Mouse (Mus musculus): ENCODE measurements at regions not wholly inside any gene's neighbourhood (a gene's known extent, or its start where the extent isn't known, plus 50 kb on each side); places are given as distances from the start of the nearest gene placed in this dataset.

DNA sequence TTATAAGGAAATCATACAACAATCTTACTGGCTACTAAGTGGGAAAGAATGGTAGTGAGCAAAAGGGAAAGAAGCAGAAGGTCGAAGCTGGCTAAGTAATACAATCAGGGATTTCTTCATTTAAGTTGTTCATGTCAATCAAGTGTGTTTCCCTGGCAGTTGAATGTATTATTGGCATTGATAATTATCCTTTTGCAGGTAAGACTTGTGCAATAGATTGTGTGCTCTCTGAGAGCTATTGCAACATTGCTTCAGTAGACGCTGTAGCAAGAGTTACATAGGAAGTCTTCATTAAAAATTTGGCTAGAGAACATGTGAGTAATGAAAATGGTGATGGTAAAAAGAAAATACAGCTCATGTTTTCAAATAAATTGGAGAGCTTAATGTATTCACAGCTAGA, 1273.3 kb upstream of the Sel1l start:
- Histone ChIP-seq H3K27ac (ENCODE audit: low read depth, low read length) (no peak overlapping the region), H3K4me1 (ENCODE audit: control insufficient read depth, insufficient read depth, low read length) (no peaks in the 10 kb centered on the region), H3K36me3 (ENCODE audit: control insufficient read depth, insufficient read depth, low read length) (no peaks in the 10 kb centered on the region), H3K9ac (ENCODE audit: low read length) (no peak overlapping the region), H3K27me3 (ENCODE audit: control insufficient read depth, insufficient read depth, low read length) (no peaks in the 10 kb centered on the region), H3K9me3 (ENCODE audit: control insufficient read depth, low read length) (no peaks in the 10 kb centered on the region), H3K4me3 (ENCODE audit: low read depth, low read length) (no peak overlapping the region), H3K4me2 (ENCODE audit: low read depth) (no peak overlapping the region)
- DNase-seq (ENCODE audit: low spot score), result no peak
- ATAC-seq (ENCODE audit: insufficient read depth, low FRiP score, low TSS enrichment), result no peak
- WGBS, result 94% methylated on average over 2 of the region's 2 CpGs

DNA sequence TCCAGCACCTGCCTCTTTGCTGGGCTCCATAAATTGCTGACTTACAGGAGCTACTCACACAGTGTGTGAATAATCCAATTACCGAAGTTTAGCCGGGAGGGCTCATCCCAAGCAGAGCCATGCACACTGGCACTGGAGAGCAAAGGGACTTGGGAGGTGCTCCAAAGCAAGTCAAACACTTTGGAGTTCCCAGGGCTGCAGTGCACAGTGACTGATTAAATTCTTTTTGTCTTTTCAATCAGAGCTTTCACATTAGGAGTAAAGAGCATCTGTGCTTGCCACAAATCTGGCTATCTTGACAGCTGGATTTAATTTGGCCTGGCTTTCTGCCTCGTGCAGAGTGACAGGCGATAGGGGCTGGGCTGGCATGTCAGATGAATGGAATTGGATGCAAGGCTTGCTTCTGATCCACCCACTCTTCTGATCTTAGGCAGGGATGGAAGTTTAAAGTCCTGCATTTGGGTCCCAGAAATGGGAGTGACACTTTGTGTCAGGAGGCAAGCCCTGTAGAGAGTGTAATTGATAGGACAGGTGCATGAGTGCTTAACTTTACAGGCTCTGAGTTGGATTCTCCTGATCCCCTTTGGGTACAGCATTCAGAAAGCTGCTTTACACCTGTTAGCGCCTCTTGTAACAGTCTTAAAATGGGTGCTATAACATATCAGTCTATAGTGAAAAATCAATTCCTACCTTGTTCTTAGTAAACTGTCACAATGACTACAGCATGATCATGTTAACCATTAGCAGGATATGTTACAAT, 1239.3 kb upstream of the Sel1l start:
- no peak for ATAC-seq (ENCODE audit: insufficient read depth, low FRiP score, low TSS enrichment)
- no peak overlapping the region for H3K9ac ChIP-seq (ENCODE audit: low read length)
- H3K27ac ChIP-seq (ENCODE audit: low read depth, low read length), result no peak overlapping the region
- H3K4me3 ChIP-seq (ENCODE audit: low read depth, low read length), result no peak overlapping the region
- peak; percentile 11 for DNase-seq (ENCODE audit: low spot score)
- no peak overlapping the region for H3K4me2 ChIP-seq (ENCODE audit: low read depth)
- no peaks in the 10 kb centered on the region for H3K9me3 ChIP-seq (ENCODE audit: control insufficient read depth, low read length)
- H3K36me3 ChIP-seq (ENCODE audit: control insufficient read depth, insufficient read depth, low read length), result no peaks in the 10 kb centered on the region
- WGBS, result 51% methylated on average over 5 of the region's 5 CpGs
- H3K4me1 ChIP-seq (ENCODE audit: control insufficient read depth, insufficient read depth, low read length), result no peaks in the 10 kb centered on the region
- no peaks in the 10 kb centered on the region for H3K27me3 ChIP-seq (ENCODE audit: control insufficient read depth, insufficient read depth, low read length)

GRCm38 (mm10) chr12:93063864-93064263, 1214.9 kb upstream of the Sel1l start:
- no peak overlapping the region for H3K27ac ChIP-seq (ENCODE audit: low read depth, low read length)
- WGBS, result 39% methylated on average over 1 of the region's 1 CpGs

DNA sequence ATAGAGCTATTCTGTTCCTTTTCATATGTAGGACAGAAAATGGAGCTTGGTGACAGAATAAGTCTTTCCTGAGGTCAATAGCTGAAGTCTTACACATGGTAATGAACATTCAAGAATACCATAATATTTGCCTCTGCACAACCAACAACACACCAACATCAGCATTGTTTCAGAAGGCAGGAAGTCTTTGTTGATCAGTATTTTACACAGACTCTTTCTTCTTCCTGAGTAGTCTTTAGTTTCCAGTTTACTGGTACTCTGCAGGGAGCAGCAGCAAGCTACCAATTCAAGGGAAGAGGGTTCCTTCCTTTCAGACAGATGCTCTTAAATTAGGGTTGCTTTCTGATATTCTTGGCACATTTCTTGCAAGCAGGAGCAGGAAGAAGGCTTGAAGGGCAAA, 1170.7 kb upstream of the Sel1l start:
- no peaks in the 10 kb centered on the region for H3K36me3 ChIP-seq (ENCODE audit: control insufficient read depth, insufficient read depth, low read length)
- no peak overlapping the region for H3K4me3 ChIP-seq (ENCODE audit: low read depth, low read length)
- H3K4me2 ChIP-seq (ENCODE audit: low read depth), result no peak overlapping the region
- H3K4me1 ChIP-seq (ENCODE audit: control insufficient read depth, insufficient read depth, low read length), result no peaks in the 10 kb centered on the region
- no peak for ATAC-seq (ENCODE audit: insufficient read depth, low FRiP score, low TSS enrichment)
- H3K27ac ChIP-seq (ENCODE audit: low read depth, low read length), result no peak overlapping the region
- H3K9me3 ChIP-seq (ENCODE audit: control insufficient read depth, low read length), result no peaks in the 10 kb centered on the region
- H3K9ac ChIP-seq (ENCODE audit: low read length), result no peak overlapping the region
- no peak for DNase-seq (ENCODE audit: low spot score)
- H3K27me3 ChIP-seq (ENCODE audit: control insufficient read depth, insufficient read depth, low read length), result no peaks in the 10 kb centered on the region

More at GRCm38 (mm10) chr12:93063864-93064263, 1214.9 kb upstream of the Sel1l start:
- ATAC-seq (ENCODE audit: insufficient read depth, low FRiP score, low TSS enrichment), result no peak
- H3K4me1 ChIP-seq (ENCODE audit: control insufficient read depth, insufficient read depth, low read length), result no peaks in the 10 kb centered on the region
- no peaks in the 10 kb centered on the region for H3K36me3 ChIP-seq (ENCODE audit: control insufficient read depth, insufficient read depth, low read length)
- H3K27me3 ChIP-seq (ENCODE audit: control insufficient read depth, insufficient read depth, low read length), result no peaks in the 10 kb centered on the region
- no peaks in the 10 kb centered on the region for H3K9me3 ChIP-seq (ENCODE audit: control insufficient read depth, low read length)
- no peak overlapping the region for H3K9ac ChIP-seq (ENCODE audit: low read length)
- DNase-seq (ENCODE audit: low spot score), result no peak
- H3K4me2 ChIP-seq (ENCODE audit: low read depth), result no peak overlapping the region
- H3K4me3 ChIP-seq (ENCODE audit: low read depth, low read length), result no peak overlapping the region

- no peak for DNase-seq (ENCODE audit: low spot score)
- no peak for ATAC-seq (ENCODE audit: insufficient read depth, low FRiP score, low TSS enrichment)
- no peak overlapping the region for H3K4me3 ChIP-seq (ENCODE audit: low read depth, low read length)
These were observed 1162.6 kb upstream of the Sel1l start for GRCm38 (mm10) chr12:93011583-93011982.

DNA sequence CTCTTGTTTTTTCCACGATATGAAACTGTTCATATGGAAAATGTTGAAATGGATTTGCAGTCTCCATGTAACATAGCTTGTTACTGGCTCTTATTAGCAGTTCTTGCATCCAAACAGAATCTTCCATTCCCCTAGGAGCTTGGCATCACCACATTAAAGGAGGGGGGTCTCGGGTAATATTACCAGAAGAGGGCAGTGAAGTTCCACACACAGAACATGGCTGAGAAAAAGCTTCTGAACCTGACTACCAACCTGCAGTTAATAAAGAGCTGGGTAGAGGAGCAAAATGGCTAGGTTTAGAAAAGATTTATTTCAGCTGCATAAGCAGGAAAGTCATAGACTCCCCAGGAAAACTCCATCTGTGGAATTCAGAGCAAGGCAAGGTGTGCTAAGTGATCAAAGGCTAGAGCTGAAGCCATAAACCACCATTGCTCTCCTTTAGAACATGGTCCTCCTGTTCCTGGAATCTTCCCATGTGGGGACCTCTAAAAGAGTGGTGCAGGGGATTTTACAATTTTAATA, 1157.9 kb upstream of the Sel1l start:
- Histone ChIP-seq H3K27ac (ENCODE audit: low read depth, low read length) (no peak overlapping the region), H3K4me2 (ENCODE audit: low read depth) (no peak overlapping the region), H3K9ac (ENCODE audit: low read length) (no peak overlapping the region), H3K27me3 (ENCODE audit: control insufficient read depth, insufficient read depth, low read length) (no peaks in the 10 kb centered on the region), H3K36me3 (ENCODE audit: control insufficient read depth, insufficient read depth, low read length) (no peaks in the 10 kb centered on the region), H3K4me1 (ENCODE audit: control insufficient read depth, insufficient read depth, low read length) (no peaks in the 10 kb centered on the region), H3K4me3 (ENCODE audit: low read depth, low read length) (no peak overlapping the region), H3K9me3 (ENCODE audit: control insufficient read depth, low read length) (no peaks in the 10 kb centered on the region)
- 58% methylated on average over 2 of the region's 2 CpGs for WGBS
- DNase-seq (ENCODE audit: low spot score) (no peak), ATAC-seq (ENCODE audit: insufficient read depth, low FRiP score, low TSS enrichment) (no peak)

More at GRCm38 (mm10) chr12:93011583-93011982, 1162.6 kb upstream of the Sel1l start:
- H3K9ac ChIP-seq (ENCODE audit: low read length), result no peak overlapping the region
- H3K36me3 ChIP-seq (ENCODE audit: control insufficient read depth, insufficient read depth, low read length), result no peaks in the 10 kb centered on the region
- no peaks in the 10 kb centered on the region for H3K9me3 ChIP-seq (ENCODE audit: control insufficient read depth, low read length)
- H3K27ac ChIP-seq (ENCODE audit: low read depth, low read length), result no peak overlapping the region
- no peaks in the 10 kb centered on the region for H3K4me1 ChIP-seq (ENCODE audit: control insufficient read depth, insufficient read depth, low read length)
- no peak overlapping the region for H3K4me2 ChIP-seq (ENCODE audit: low read depth)
- no peaks in the 10 kb centered on the region for H3K27me3 ChIP-seq (ENCODE audit: control insufficient read depth, insufficient read depth, low read length)

DNA sequence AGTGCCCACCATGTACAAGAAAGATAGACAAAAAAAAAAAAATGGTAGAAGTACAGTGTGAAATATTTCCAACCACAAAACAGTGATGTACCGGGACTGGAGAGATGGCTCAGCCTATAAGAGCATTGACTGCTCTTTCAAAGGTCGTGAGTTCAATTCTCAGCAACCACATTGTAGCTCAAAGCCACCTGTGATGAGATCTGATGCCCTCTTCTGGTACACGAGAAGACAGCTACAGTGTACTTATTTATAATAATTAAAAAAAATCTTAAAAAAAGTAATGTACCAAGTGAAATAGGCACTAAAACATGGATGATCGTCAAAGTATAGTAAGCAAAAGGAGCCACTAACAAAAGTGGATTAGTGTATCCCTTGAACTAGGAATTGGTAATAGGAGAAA, 1154.2 kb upstream of the Sel1l start:
- H3K9me3 ChIP-seq (ENCODE audit: control insufficient read depth, low read length), result no peaks in the 10 kb centered on the region
- H3K9ac ChIP-seq (ENCODE audit: low read length), result no peak overlapping the region
- WGBS, result 84% methylated on average over 4 of the region's 4 CpGs
- no peak for DNase-seq (ENCODE audit: low spot score)
- H3K36me3 ChIP-seq (ENCODE audit: control insufficient read depth, insufficient read depth, low read length), result no peaks in the 10 kb centered on the region
- H3K4me3 ChIP-seq (ENCODE audit: low read depth, low read length), result no peak overlapping the region
- H3K4me1 ChIP-seq (ENCODE audit: control insufficient read depth, insufficient read depth, low read length), result no peaks in the 10 kb centered on the region
- no peaks in the 10 kb centered on the region for H3K27me3 ChIP-seq (ENCODE audit: control insufficient read depth, insufficient read depth, low read length)
- H3K27ac ChIP-seq (ENCODE audit: low read depth, low read length), result no peak overlapping the region
- ATAC-seq (ENCODE audit: insufficient read depth, low FRiP score, low TSS enrichment), result no peak
- no peak overlapping the region for H3K4me2 ChIP-seq (ENCODE audit: low read depth)

DNA sequence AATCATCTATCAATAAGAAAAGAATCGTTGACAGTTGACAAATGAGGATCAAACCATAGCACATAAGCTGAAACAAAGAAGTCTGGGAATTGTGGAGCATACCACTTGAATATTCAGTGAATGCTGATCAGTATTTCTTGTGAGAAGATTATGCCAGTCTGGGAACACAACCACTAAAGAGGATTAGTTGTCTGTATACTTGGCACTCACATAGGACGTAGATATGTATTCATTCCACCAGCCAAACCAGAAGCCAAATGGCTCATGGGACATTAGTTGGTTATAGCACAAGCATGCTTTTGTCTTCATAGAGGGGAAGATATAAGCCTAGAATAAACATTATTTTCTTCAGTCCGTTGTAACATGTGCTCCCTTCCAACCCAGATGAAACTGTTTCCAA, 1126.7 kb upstream of the Sel1l start:
- H3K27me3 ChIP-seq (ENCODE audit: control insufficient read depth, insufficient read depth, low read length), result no peaks in the 10 kb centered on the region
- H3K4me1 ChIP-seq (ENCODE audit: control insufficient read depth, insufficient read depth, low read length), result no peaks in the 10 kb centered on the region
- H3K4me3 ChIP-seq (ENCODE audit: low read depth, low read length), result no peak overlapping the region
- no peaks in the 10 kb centered on the region for H3K36me3 ChIP-seq (ENCODE audit: control insufficient read depth, insufficient read depth, low read length)
- no peaks in the 10 kb centered on the region for H3K9me3 ChIP-seq (ENCODE audit: control insufficient read depth, low read length)
- no peak overlapping the region for H3K4me2 ChIP-seq (ENCODE audit: low read depth)
- no peak for ATAC-seq (ENCODE audit: insufficient read depth, low FRiP score, low TSS enrichment)
- no peak overlapping the region for H3K27ac ChIP-seq (ENCODE audit: low read depth, low read length)
- WGBS, result 89% methylated on average over 3 of the region's 3 CpGs
- no peak overlapping the region for H3K9ac ChIP-seq (ENCODE audit: low read length)
- no peak for DNase-seq (ENCODE audit: low spot score)

DNA sequence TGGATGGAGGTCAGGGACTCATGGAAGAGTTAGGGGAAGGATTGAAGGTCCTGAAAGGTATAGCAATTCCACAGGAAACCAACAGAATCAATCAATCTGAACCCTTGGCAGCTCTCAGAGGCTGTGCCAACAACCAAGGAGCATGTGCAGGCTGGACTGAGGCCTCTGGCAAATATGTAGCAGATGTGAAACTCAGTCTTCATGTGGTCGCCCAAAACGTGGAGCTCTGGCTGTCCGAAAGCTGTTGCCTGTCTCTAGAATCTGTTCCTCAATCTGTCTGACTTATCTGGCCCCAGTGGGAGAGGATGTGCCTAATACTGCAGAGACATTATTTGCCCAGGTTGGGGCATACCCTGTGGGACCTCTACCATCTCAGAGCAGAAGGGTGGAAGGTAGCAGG, 1095.4 kb upstream of the Sel1l start:
- no peak for ATAC-seq (ENCODE audit: insufficient read depth, low FRiP score, low TSS enrichment)
- H3K4me2 ChIP-seq (ENCODE audit: low read depth), result no peak overlapping the region
- no peak overlapping the region for H3K4me3 ChIP-seq (ENCODE audit: low read depth, low read length)
- WGBS, result 83% methylated on average over 3 of the region's 3 CpGs
- no peak overlapping the region for H3K9ac ChIP-seq (ENCODE audit: low read length)
- H3K36me3 ChIP-seq (ENCODE audit: control insufficient read depth, insufficient read depth, low read length), result no peaks in the 10 kb centered on the region
- H3K27me3 ChIP-seq (ENCODE audit: control insufficient read depth, insufficient read depth, low read length), result no peaks in the 10 kb centered on the region
- DNase-seq (ENCODE audit: low spot score), result no peak
- H3K4me1 ChIP-seq (ENCODE audit: control insufficient read depth, insufficient read depth, low read length), result no peaks in the 10 kb centered on the region
- H3K27ac ChIP-seq (ENCODE audit: low read depth, low read length), result no peak overlapping the region
- no peaks in the 10 kb centered on the region for H3K9me3 ChIP-seq (ENCODE audit: control insufficient read depth, low read length)

All from neural tube, embryonic 11.5 days (tissue).